Mouse (Mus musculus) lung, adult 2 months (tissue): ENCODE results near the gene Ttc6. TPM values are rescaled to one million over a fixed set of nuclear protein-coding genes. Genes with fewer than 3 reads are reported as not detected.

Experiments
- DNase-seq: peaks from one replicate; pipeline ENCODE4 v3.0.0; 2022
- H3K4me1 ChIP-seq: fragments of 200-500 bp; 2 replicates; pipeline ENCODE4 v1.6.1; 2011; ENCODE audit warnings: low read length; ENCODE audit not compliant: control insufficient read depth, insufficient read depth
- H3K4me3 ChIP-seq: fragments of 200-500 bp; replicated peaks from 2 replicates; pipeline ENCODE3; 2011; ENCODE audit warnings: low read depth, mild to moderate bottlenecking, control low read depth, low read length; ENCODE audit errors: extremely low read depth
- CTCF ChIP-seq: fragments of 200-500 bp; IDR thresholded peaks from 2 replicates; pipeline ENCODE4 v1.5.1; 2011; ENCODE audit warnings: mild to moderate bottlenecking, low read length, control low read depth; ENCODE audit not compliant: insufficient read depth
- POLR2A ChIP-seq: fragments of 200-500 bp; IDR thresholded peaks from 2 replicates; pipeline ENCODE4 v1.6.1; 2011; ENCODE audit warnings: low read depth, mild to moderate bottlenecking, control low read depth, low read length, borderline replicate concordance; ENCODE audit errors: extremely low read depth
- WGBS: fragments of 180-500 bp; shearing (Covaris S2); methylation state at CpG from one replicate; pipeline ENCODE4 v1.1.7; 2018; 5-methylcytosine and 5-hydroxymethylcytosine counted together
- polyA plus RNA-seq: library from polyadenylated mRNA; depleted of rRNA; stranded (reverse); fragments of >200 nt; gene quantifications from 2 replicates; pipeline ENCODE4 v1.2.3, GENCODE M21; 2012; rRNA removed

The Ttc6 gene
- polyA plus RNA-seq, 1 experiment, result 3.5 TPM

DNA sequence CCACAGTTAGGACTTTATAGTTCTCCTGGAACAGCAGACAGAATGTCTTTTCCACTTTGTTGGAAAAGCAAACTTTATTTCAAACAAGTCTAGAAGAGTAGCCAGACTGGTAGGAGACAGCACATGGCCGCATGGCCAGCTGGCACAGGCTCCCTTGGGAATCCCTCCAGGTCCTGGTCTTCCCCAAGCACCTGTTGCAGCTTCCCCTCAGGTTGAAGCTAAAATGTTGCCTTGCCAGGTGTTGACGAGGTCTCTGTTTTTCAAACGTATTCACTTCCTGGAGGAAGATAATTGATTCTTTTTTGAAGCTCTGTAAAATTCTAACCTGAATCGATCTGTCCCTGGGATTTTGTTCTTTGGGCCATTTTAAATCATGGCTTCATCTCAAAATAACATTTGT lies 86.1 kb downstream of the Ttc6 start:
- DNase-seq, result no peak
- 67% methylated on average over 4 of the region's 4 CpGs for WGBS
- Histone ChIP-seq H3K4me1 (no peaks in the 10 kb centered on the region), H3K4me3 (no peak overlapping the region)
- TF ChIP-seq CTCF, result no peak
- no peak for TF ChIP-seq POLR2A

- Histone ChIP-seq H3K4me1 (no peaks in the 10 kb centered on the region), H3K4me3 (no peak overlapping the region)
- TF ChIP-seq POLR2A (no peak), CTCF (no peak)
- no peak for DNase-seq
- 70% methylated on average over 8 of the region's 8 CpGs for whole genome bisulfite sequencing
Measured at GRCm38 (mm10) chr12:57650677-57651076, 86.8 kb downstream of the Ttc6 start.

DNA sequence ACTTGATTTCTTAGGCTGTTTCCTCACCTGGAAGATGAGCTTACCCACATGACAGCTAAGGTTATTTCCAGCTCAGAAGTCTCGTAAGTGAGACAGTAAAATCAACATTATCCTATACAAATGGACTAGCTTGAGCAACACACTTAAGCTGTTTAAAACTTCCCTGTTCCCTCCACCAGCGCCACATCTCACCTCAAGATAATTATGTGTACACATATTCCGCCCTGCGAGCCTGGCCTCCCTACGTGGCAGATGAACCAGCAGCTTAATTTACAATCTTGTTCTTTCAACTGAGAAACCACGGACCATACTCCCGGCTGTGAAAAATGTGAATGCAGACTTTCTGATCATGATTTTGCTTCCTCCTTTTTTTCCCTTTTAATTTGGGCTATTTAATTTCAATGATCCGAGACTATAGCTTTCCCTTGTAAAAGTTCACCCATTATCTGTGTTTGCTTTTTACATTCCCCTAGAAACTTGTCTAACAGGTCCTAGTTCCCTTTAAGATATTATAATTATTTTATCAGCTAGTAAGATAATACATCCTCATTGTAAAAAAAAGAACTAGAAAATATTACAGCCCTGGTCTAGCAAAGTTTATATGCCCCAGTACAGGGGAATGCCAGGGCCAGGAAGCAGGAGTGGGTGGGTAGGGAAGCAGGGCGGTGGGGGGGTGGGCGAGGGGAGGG lies 99.2 kb downstream of the Ttc6 start:
- Histone ChIP-seq H3K4me3 (no peak overlapping the region), H3K4me1 (no peaks in the 10 kb centered on the region)
- WGBS, result 47% methylated on average over 10 of the region's 10 CpGs
- TF ChIP-seq POLR2A (no peak), CTCF (no peak)
- DNase-seq, result no peak

- 69% methylated on average over 2 of the region's 2 CpGs for WGBS
Measured at GRCm38 (mm10) chr12:57672414-57672813, 108.5 kb downstream of the Ttc6 start.

GRCm38 (mm10) chr12:57684967-57685423 lies 121.1 kb downstream of the Ttc6 start:
- H3K4me1 ChIP-seq, result no peaks in the 10 kb centered on the region
- WGBS, result 45% methylated on average over 9 of the region's 9 CpGs

More at GRCm38 (mm10) chr12:57672414-57672813, 108.5 kb downstream of the Ttc6 start:
- H3K4me3 ChIP-seq, result no peak overlapping the region
- no peak for DNase-seq
- H3K4me1 ChIP-seq, result no peaks in the 10 kb centered on the region
- TF ChIP-seq POLR2A (no peak), CTCF (no peak)

DNA sequence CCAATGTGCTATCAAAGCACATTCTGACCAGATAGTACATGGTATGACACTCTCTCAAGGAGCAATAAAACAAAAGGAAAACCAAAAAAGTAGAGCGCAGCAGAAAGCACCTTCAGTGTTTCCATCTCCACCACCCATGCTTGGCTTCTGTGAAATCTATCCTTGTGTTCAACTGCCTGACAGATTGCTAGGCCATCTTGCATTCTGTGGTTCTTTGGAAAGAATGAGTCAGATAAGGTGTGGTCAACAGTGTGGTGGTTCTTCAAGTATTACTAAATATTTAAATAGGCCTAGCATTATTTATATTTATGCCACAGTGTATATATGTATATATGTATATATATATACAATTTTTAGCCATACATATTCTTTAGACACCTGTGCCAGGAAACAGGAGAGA lies 146.1 kb downstream of the Ttc6 start:
- TF ChIP-seq CTCF (no peak), POLR2A (no peak)
- no peak overlapping the region for H3K4me3 ChIP-seq
- H3K4me1 ChIP-seq, result no peaks in the 10 kb centered on the region
- no peak for DNase-seq
- 96% methylated on average over 1 of the region's 1 CpGs for WGBS

More at GRCm38 (mm10) chr12:57684967-57685423, 121.1 kb downstream of the Ttc6 start:
- no peak overlapping the region for H3K4me3 ChIP-seq
- TF ChIP-seq CTCF, result no peak
- no peak for TF ChIP-seq POLR2A
- DNase-seq, result no peak

GRCm38 (mm10) chr12:57764720-57765119 lies 200.8 kb downstream of the Ttc6 start:
- no peak overlapping the region for H3K4me3 ChIP-seq
- no peak for DNase-seq
- no peak for TF ChIP-seq POLR2A
- WGBS, result 76% methylated on average over 7 of the region's 7 CpGs
- H3K4me1 ChIP-seq, result no peaks in the 10 kb centered on the region

DNA sequence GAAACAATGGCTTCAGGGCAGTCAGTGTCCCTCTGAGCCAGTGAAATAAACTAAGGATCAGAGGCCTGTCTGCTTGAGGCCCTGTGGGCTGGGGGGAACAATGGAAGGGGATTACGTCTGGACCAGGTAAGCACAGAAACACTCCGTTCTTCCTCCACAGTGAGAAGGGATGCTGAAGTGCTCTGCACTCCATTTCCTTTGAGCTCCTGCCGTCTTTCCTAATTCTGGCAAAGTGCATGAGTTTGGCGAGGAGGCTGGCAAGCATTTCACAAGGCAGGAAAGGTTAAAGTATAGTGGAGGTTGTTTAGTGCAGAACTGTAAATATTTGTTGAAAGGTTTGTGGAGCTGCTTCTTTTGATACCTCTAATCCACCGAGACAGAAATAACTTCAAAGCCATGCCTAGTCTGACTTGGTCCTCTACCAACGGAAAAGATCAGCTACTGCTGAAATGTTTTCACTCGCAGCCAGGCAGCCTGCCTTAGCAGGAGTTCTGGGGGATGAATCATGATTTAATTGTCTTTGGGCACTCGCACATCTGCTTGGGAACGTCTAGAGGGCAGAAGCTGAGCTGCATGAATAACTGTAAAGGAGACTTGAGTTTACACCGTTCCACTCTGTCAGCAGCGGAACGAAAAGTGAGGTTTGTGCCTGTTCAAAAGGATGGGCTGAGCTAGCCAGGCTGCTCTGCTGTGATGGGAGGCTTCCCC lies 212.5 kb downstream of the Ttc6 start:
- peak; percentile 5 for DNase-seq
- WGBS, result 15% methylated on average over 12 of the region's 12 CpGs

GRCm38 (mm10) chr12:57781926-57782325 lies 218.0 kb downstream of the Ttc6 start:
- DNase-seq, result no peak
- 61% methylated on average over 5 of the region's 5 CpGs for WGBS
- TF ChIP-seq POLR2A (no peak), CTCF (no peak)
- H3K4me1 ChIP-seq, result no peaks in the 10 kb centered on the region
- no peak overlapping the region for H3K4me3 ChIP-seq

More for the DNA sequence above, 212.5 kb downstream of the Ttc6 start:
- TF ChIP-seq POLR2A (no peak), CTCF (no peak)
- Histone ChIP-seq H3K4me3 (no peak overlapping the region), H3K4me1 (no peaks in the 10 kb centered on the region)

DNA sequence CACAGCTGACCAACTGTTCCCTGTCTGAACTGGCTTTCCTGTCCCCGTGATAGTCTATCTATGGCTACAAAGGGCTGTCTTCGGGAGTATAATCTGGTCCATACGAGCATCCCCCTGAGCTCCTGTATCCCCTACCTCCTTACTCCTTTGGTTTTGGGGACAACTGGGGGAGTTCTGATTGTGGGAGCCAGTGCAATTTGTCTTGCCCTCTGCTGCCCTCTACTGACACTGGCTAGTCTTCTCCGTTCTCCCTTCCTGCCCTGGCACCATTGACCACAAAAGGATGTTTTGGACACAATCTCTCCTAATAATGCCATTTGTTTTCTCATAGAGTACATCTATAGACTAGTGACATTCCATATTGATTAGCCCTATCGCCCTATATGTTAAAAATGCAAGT lies 223.6 kb downstream of the Ttc6 start:
- no peak overlapping the region for H3K4me3 ChIP-seq
- TF ChIP-seq CTCF (peak; percentile 76), POLR2A (no peak)
- no peaks in the 10 kb centered on the region for H3K4me1 ChIP-seq
- peak; percentile 18 for DNase-seq
- 25% methylated on average over 5 of the region's 5 CpGs for WGBS

Other genes starting within 250 kb of the Ttc6 start
- 28.5 and 31.1 TPM in 2 replicates for gene Foxa1, start 17.2 kb upstream of the Ttc6 start, polyA plus RNA-seq